Mouse (Mus musculus) CD8-positive naive resting alpha-beta T cell, adult 2 months (primary cell): ENCODE data around the gene Pax9.

Source experiments
- DNase-seq, 2 experiments: peaks; one replicate each; pipeline ENCODE4 v3.0.0; 2022; ENCODE audit warnings: low read depth in 2 of 2, low spot score in 2 of 2

Gene Pax9

GRCm38 (mm10) chr12:56697011-56697740 lies 5.6 kb downstream of the Pax9 start:
- no peak for DNase-seq

DNA sequence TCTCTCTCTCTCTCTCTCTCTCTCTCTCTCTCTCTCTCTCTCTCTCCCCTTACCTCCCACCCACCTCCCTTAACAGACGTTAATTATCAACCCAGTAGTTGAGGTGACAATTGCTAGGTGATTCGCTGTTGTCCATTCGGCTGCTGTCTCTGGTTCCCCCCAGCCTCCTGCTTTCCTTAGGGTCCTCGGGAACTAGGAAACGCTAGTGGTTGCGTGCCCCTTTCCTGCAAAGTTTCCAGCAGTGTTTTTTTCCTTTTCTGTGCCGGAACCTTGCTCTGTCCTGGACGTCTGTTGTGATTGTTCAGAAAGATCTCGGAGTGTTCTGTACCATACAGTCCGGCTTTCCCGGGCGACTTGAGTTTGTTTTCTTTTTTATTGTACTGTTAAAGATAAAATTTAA lies 6.2 kb downstream of the Pax9 start:
- no peak for DNase-seq

DNA sequence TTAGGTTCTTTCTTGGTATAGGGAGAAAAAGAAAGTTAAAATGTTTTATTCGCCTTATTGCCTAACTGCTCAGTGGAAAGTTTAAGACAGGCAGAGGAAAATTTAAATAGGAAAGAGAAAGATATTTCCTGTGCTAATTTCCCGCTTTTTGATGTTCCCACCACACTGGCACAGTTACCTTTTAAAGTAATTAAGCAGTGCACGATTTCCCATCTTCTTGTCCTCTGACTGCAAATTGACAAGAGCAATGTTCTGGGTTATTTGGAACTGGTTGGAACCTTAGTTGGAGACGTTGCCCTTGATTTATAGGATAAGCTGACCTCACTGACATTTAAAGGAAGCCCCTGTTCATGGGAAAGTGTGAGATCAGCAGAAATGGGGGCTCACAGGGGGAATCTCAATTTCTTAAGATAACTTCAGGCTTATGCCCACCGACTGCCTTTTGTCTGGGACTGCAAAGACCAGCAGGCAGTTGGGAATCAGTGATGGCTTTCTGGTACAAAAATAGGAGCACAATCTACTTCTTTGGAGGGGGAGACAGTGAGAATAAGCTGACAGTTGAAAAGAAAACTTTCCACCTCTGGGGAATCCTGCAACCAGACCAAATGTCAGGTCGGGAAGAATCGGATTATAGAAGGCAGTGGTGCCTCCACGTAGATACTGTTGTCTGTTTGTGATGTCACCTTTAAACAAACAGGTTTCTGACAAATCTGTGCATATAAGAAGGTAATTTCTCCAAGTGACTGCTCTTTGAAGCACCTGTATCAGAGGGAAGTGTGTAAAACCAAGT lies 6.8 kb downstream of the Pax9 start:
- DNase-seq: no peak

GRCm38 (mm10) chr12:56699351-56699750 lies 7.8 kb downstream of the Pax9 start:
- DNase-seq: no peak

DNA sequence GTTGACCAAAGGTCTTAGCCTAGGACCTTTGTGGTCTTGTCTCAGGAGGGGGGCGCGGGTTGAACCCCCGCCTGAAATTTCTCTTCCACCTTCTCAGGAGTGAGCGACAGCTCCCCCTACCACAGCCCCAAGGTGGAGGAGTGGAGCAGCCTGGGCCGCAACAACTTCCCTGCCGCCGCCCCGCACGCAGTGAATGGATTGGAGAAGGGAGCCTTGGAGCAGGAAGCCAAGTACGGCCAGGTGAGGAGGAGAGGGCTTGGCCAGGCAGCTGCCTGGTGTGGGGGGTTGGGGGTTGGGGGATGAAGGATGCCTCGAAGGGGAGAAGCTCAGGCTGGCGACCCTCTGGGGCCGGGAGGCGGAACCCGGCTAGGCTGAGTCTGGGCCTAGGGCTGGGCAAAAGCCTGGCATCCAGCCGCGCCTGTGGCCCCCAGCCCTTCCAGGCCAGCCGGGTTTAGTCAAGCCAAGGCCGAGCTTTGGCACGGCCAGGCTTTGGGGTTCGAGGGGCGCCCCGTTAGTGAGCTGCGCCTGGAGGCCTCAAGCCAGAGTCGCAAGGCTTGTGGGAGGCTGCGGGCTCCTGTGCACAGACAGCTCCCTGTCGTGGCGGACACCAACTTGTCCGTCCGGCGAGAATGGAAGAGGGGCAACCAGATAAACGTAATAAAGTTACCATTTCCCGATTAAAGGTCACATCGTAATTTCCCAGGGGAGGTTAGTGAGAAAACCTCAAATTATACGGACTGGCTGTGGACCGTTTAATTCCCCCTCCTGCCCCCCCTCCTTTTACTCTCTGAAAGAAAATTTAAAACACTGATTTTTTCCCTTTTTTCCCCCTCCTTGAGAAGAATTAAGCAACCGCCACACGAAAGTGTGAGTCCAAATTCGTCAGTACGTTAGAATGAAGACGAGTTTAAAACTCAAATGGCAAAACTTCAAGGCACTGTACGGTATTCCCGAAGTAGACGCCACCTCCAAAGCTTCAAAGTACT lies 8.6 kb downstream of the Pax9 start:
- no peak for DNase-seq

- no peak for DNase-seq
Observed at GRCm38 (mm10) chr12:56701004-56701403, 9.4 kb downstream of the Pax9 start.

GRCm38 (mm10) chr12:56717971-56718706 lies 26.6 kb downstream of the Pax9 start:
- no peak for DNase-seq

DNA sequence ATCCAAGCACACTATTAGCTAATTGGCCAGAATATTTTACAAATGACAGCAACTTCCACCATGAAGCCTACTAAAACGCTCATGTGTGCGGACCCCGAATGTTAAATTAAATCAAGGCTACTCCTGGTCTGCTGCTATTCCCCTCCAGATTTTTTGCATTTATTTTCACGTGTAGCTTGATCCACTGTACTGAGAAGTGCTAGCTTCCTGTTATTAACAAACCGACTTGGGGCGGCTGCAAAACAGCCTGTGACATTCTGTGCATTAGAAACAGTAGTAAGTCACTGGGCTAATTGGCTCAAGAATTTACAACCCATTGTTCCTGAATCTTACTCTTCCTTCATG lies 27.1 kb downstream of the Pax9 start:
- DNase-seq: no peak

GRCm38 (mm10) chr12:56727631-56728030 lies 36.1 kb downstream of the Pax9 start:
- no peak for DNase-seq

DNA sequence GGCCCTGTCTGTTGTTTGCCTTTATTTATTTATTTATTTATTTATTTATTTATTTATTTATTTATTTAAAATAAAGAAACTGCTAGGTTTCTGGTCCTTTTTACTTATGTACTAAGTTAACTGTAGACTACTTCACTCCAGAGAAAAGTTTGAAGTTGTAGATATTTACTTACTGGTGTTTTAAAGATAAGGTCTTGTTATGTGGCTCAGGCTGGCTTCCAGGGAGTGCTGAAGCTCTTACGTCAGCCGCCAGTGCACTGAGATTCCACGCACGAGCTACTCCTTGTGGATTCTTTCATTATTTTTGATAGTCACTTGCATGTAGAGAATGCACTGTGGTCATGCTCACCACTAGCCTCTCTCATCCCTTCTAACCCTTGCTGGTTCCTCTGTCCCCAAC lies 45.5 kb downstream of the Pax9 start:
- DNase-seq: no peak
